Mouse (Mus musculus): ENCODE measurements around the gene Ing5.

DNA sequence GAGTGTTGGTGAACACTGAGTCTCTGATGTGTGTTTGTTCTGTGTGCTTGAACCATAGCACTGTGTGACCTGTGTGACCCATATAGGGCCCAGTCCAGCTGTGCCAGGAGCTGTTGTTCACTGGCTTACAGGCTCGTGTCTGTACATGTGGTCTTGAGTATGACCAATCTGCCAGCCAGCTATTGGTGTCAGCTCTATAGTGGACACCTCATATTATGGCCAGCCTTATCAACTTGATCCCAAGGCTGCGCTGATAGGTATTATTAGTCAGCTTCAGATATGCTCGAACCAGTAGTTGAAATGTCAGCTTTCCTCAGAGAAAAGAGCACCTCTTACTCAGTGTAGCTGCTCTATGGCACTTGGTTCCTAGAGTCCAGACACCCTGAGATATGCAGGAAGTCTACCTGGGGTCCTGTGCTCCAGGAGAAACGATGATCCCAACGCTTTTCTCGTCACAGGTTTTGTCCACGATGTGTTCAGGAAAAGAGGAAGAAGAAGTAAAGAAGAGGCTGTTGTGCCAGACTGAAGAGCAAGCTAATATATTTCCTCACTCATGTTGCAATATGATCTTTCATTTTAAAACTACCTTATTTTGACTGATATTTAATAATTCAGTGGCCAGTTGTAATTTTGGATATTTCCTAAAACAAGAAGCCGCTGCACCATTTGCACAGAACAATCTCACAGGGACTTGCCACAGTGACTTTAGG, 14.2 kb downstream of the Ing5 start:
- TF ChIP-seq POLR2A (IDR thresholded peaks at IDR 0.05; ENCODE audit: insufficient read length, low read depth), result no peak
- no peak for TF ChIP-seq CEBPB (IDR thresholded peaks at IDR 0.05; ENCODE audit: insufficient read depth, poor library complexity, severe bottlenecking)
- TF ChIP-seq TCF12 (IDR thresholded peaks at IDR 0.05; ENCODE audit: insufficient read depth, poor library complexity, severe bottlenecking), result no peak
- TF ChIP-seq MAX (IDR thresholded peaks at IDR 0.05; ENCODE audit: low read depth), result no peak
- no peak for TF ChIP-seq USF1 (IDR thresholded peaks at IDR 0.05; ENCODE audit: low read depth)
- TF ChIP-seq MYOG (IDR thresholded peaks at IDR 0.05; ENCODE audit: control insufficient read depth in 1 of 3, insufficient read depth in 1 of 3, insufficient read length in 2 of 3, low read depth in 2 of 3), result no peak
- no peak for TF ChIP-seq REST (IDR thresholded peaks at IDR 0.05; ENCODE audit: insufficient read depth, insufficient read length)
- no peak for TF ChIP-seq E2F4 (IDR thresholded peaks at IDR 0.05; ENCODE audit: insufficient read depth)
